Mouse (Mus musculus): ENCODE measurements around the gene Wdfy2. TPM values are rescaled to one million over a fixed set of nuclear protein-coding genes. Genes with fewer than 3 reads are reported as not detected.

Gene Wdfy2
- polyA plus RNA-seq, 1 experiment, result 11.2 TPM

DNA sequence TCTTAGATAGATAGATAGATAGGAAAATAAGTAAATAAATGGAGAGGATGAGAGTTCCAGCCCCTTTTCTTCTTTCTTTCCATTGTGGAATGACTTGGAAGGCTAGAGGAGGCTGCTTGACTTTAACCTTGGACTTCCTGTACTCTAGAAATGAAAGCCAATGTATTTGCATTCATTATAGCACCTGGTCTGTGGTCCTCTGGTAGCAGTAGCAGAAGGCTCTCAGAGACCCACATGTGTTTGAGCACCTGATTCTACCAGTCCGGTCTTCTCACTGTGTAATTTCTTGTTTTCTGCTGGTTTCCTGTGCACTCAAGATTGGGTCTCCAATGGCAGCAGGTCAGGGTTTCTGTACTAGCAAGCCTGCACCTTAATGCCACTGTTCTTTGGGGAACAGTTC, 30.1 kb downstream of the Wdfy2 start:
- TF ChIP-seq EP300 (IDR thresholded peaks at IDR 0.05; ENCODE audit: insufficient read depth, low read depth, low read length) (no peak), POLR2A (IDR thresholded peaks at IDR 0.05; ENCODE audit: insufficient read depth, low read length) (no peak), CTCF (IDR thresholded peaks at IDR 0.05; ENCODE audit: low read depth, low read length) (no peak)
- H3K9me3 ChIP-seq (replicated peaks; ENCODE audit: control insufficient read depth, insufficient read depth, low read length, poor library complexity, severe bottlenecking), result no peaks in the 10 kb centered on the region
- no peaks in the 10 kb centered on the region for H3K36me3 ChIP-seq (ENCODE audit: control insufficient read depth, insufficient read depth, low read length, poor library complexity, severe bottlenecking)
- H3K4me1 ChIP-seq (ENCODE audit: control insufficient read depth, insufficient read depth, low read length), result no peaks in the 10 kb centered on the region
- no peak overlapping the region for H3K27ac ChIP-seq (ENCODE audit: insufficient read depth, low read length)
- no peak overlapping the region for H3K9ac ChIP-seq (ENCODE audit: low read depth, poor library complexity, severe bottlenecking)
- H3K4me3 ChIP-seq (ENCODE audit: low read depth, low read length), result no peak overlapping the region
- no peaks in the 10 kb centered on the region for H3K27me3 ChIP-seq (ENCODE audit: control insufficient read depth, insufficient read depth, low read length, poor library complexity, severe bottlenecking)

GRCm38 (mm10) chr14:62868254-62868653, 30.8 kb downstream of the Wdfy2 start:
- no peak overlapping the region for H3K9ac ChIP-seq (ENCODE audit: low read depth, poor library complexity, severe bottlenecking)
- H3K27ac ChIP-seq (ENCODE audit: insufficient read depth, low read length), result no peak overlapping the region
- TF ChIP-seq POLR2A (IDR thresholded peaks at IDR 0.05; ENCODE audit: insufficient read depth, low read length) (no peak), EP300 (IDR thresholded peaks at IDR 0.05; ENCODE audit: insufficient read depth, low read depth, low read length) (no peak), CTCF (IDR thresholded peaks at IDR 0.05; ENCODE audit: low read depth, low read length) (no peak)
- H3K27me3 ChIP-seq (ENCODE audit: control insufficient read depth, insufficient read depth, low read length, poor library complexity, severe bottlenecking), result no peaks in the 10 kb centered on the region
- no peaks in the 10 kb centered on the region for H3K9me3 ChIP-seq (replicated peaks; ENCODE audit: control insufficient read depth, insufficient read depth, low read length, poor library complexity, severe bottlenecking)
- no peak overlapping the region for H3K4me3 ChIP-seq (ENCODE audit: low read depth, low read length)
- H3K4me1 ChIP-seq (ENCODE audit: control insufficient read depth, insufficient read depth, low read length), result no peaks in the 10 kb centered on the region
- H3K36me3 ChIP-seq (ENCODE audit: control insufficient read depth, insufficient read depth, low read length, poor library complexity, severe bottlenecking), result no peaks in the 10 kb centered on the region

DNA sequence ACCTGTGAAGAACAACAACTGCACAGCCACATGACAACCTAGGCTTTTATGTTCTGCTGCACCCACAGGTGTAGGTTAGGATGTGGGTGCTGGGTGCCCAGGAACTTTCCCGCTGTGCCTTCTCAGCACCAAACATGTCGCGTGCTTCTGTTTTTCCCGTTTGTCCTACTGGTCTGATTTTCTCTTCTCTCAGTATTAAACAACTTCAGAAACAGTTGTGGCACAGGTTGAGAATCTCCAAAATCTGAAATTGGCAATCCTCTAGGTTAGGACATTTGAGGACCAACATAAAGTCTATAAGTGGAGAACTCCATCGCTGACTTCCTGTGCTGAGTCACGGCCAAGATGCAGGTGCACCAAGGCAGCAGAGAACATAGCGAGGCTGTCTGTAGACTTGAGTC, 32.8 kb downstream of the Wdfy2 start:
- H3K4me1 ChIP-seq (ENCODE audit: control insufficient read depth, insufficient read depth, low read length), result no peaks in the 10 kb centered on the region
- H3K27me3 ChIP-seq (ENCODE audit: control insufficient read depth, insufficient read depth, low read length, poor library complexity, severe bottlenecking), result no peaks in the 10 kb centered on the region
- H3K4me3 ChIP-seq (ENCODE audit: low read depth, low read length), result no peak overlapping the region
- no peak overlapping the region for H3K9ac ChIP-seq (ENCODE audit: low read depth, poor library complexity, severe bottlenecking)
- TF ChIP-seq POLR2A (IDR thresholded peaks at IDR 0.05; ENCODE audit: insufficient read depth, low read length) (no peak), CTCF (IDR thresholded peaks at IDR 0.05; ENCODE audit: low read depth, low read length) (no peak), EP300 (IDR thresholded peaks at IDR 0.05; ENCODE audit: insufficient read depth, low read depth, low read length) (no peak)
- no peaks in the 10 kb centered on the region for H3K36me3 ChIP-seq (ENCODE audit: control insufficient read depth, insufficient read depth, low read length, poor library complexity, severe bottlenecking)
- H3K27ac ChIP-seq (ENCODE audit: insufficient read depth, low read length), result no peak overlapping the region
- H3K9me3 ChIP-seq (replicated peaks; ENCODE audit: control insufficient read depth, insufficient read depth, low read length, poor library complexity, severe bottlenecking), result no peaks in the 10 kb centered on the region

DNA sequence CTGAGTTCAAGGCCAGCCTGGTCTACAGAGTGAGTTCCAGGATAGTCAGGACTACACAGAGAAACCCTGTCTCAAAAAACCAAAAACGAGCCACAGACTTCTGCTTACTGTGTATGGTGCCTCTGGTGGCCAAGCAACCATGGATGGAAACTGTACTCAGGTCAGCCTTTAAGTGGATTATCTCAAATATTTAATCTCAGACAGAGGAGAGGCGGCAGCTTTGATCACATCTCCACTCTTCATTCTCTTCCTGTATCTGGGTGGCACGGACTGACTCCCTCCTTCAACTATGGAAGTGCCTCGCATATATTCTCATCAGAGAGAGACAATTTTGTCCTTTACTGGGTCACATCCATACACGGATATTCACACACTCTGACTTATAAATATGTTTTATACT, 34.0 kb downstream of the Wdfy2 start:
- Histone ChIP-seq H3K9me3 (replicated peaks; ENCODE audit: control insufficient read depth, insufficient read depth, low read length, poor library complexity, severe bottlenecking) (no peaks in the 10 kb centered on the region), H3K27ac (ENCODE audit: insufficient read depth, low read length) (no peak overlapping the region), H3K4me3 (ENCODE audit: low read depth, low read length) (no peak overlapping the region), H3K9ac (ENCODE audit: low read depth, poor library complexity, severe bottlenecking) (no peak overlapping the region), H3K36me3 (ENCODE audit: control insufficient read depth, insufficient read depth, low read length, poor library complexity, severe bottlenecking) (no peaks in the 10 kb centered on the region), H3K27me3 (ENCODE audit: control insufficient read depth, insufficient read depth, low read length, poor library complexity, severe bottlenecking) (no peaks in the 10 kb centered on the region), H3K4me1 (ENCODE audit: control insufficient read depth, insufficient read depth, low read length) (no peaks in the 10 kb centered on the region)
- TF ChIP-seq EP300 (IDR thresholded peaks at IDR 0.05; ENCODE audit: insufficient read depth, low read depth, low read length) (no peak), CTCF (IDR thresholded peaks at IDR 0.05; ENCODE audit: low read depth, low read length) (no peak)

GRCm38 (mm10) chr14:62871932-62872331, 34.5 kb downstream of the Wdfy2 start:
- TF ChIP-seq EP300 (IDR thresholded peaks at IDR 0.05; ENCODE audit: insufficient read depth, low read depth, low read length) (no peak), POLR2A (IDR thresholded peaks at IDR 0.05; ENCODE audit: insufficient read depth, low read length) (no peak), CTCF (IDR thresholded peaks at IDR 0.05; ENCODE audit: low read depth, low read length) (no peak)
- H3K36me3 ChIP-seq (ENCODE audit: control insufficient read depth, insufficient read depth, low read length, poor library complexity, severe bottlenecking), result no peaks in the 10 kb centered on the region
- H3K9ac ChIP-seq (ENCODE audit: low read depth, poor library complexity, severe bottlenecking), result no peak overlapping the region
- H3K9me3 ChIP-seq (replicated peaks; ENCODE audit: control insufficient read depth, insufficient read depth, low read length, poor library complexity, severe bottlenecking), result no peaks in the 10 kb centered on the region
- no peak overlapping the region for H3K27ac ChIP-seq (ENCODE audit: insufficient read depth, low read length)
- H3K4me3 ChIP-seq (ENCODE audit: low read depth, low read length), result no peak overlapping the region
- H3K4me1 ChIP-seq (ENCODE audit: control insufficient read depth, insufficient read depth, low read length), result no peaks in the 10 kb centered on the region
- no peaks in the 10 kb centered on the region for H3K27me3 ChIP-seq (ENCODE audit: control insufficient read depth, insufficient read depth, low read length, poor library complexity, severe bottlenecking)

DNA sequence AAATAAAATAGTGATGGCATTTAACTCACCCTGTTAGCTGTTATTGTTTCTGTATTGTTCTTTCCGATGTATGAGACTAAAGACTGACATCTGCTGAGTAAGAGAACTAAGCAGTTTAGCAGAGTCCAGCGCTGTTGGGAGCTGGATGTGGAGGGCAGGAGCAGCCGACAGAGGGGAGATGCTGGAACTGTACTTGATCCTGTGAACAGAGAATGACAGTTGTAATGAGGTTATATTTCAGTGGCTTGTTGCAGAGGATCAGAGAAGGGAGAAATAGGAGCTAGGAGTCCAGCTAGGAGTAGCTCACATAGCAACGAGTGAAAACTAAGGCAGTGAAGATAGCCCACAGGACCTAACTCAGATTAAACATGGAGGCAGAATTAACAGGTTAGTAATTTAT, 36.3 kb downstream of the Wdfy2 start:
- no peaks in the 10 kb centered on the region for H3K9me3 ChIP-seq (replicated peaks; ENCODE audit: control insufficient read depth, insufficient read depth, low read length, poor library complexity, severe bottlenecking)
- no peak overlapping the region for H3K9ac ChIP-seq (ENCODE audit: low read depth, poor library complexity, severe bottlenecking)
- H3K36me3 ChIP-seq (ENCODE audit: control insufficient read depth, insufficient read depth, low read length, poor library complexity, severe bottlenecking), result no peaks in the 10 kb centered on the region
- no peak for TF ChIP-seq EP300 (IDR thresholded peaks at IDR 0.05; ENCODE audit: insufficient read depth, low read depth, low read length)
- TF ChIP-seq POLR2A (IDR thresholded peaks at IDR 0.05; ENCODE audit: insufficient read depth, low read length), result no peak
- TF ChIP-seq CTCF (IDR thresholded peaks at IDR 0.05; ENCODE audit: low read depth, low read length), result no peak
- H3K27me3 ChIP-seq (ENCODE audit: control insufficient read depth, insufficient read depth, low read length, poor library complexity, severe bottlenecking), result no peaks in the 10 kb centered on the region
- H3K4me1 ChIP-seq (ENCODE audit: control insufficient read depth, insufficient read depth, low read length), result no peaks in the 10 kb centered on the region
- H3K27ac ChIP-seq (ENCODE audit: insufficient read depth, low read length), result no peak overlapping the region
- H3K4me3 ChIP-seq (ENCODE audit: low read depth, low read length), result no peak overlapping the region

Measured in ES-Bruce4 (cell line).